Mouse (Mus musculus): Measurements from ENCODE around the gene Kazald1.

DNA sequence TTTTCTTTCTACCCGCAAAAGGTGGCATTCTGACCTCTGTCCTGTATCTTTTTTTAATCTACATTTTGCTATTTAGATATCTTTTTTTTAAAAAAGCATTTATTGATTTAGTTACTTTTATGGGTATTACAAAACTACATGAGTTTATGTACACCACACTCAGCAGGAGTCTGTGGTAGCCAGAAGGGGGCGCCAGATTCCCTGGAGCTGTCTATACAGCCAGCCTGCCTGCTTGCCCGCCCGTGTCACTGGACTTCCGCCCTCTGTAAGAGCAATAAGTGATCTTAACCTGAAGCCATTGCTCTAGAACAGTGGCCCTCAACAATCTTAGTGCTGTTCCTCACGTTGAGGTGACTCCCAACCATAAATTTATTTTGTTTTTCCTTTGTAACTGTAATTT is 37.4 kb downstream of the Kazald1 start:
- TF ChIP-seq CTCF (IDR thresholded peaks at IDR 0.05; ENCODE audit: insufficient read depth, low read length) (no peak), POLR2A (IDR thresholded peaks at IDR 0.05; ENCODE audit: borderline replicate concordance, extremely low read depth, low read depth, low read length) (no peak)

Data from lung, adult 2 months (tissue).